Mouse (Mus musculus): ENCODE measurements around the gene Cyp4a12b.
"Not testable (repeated sequence)": the region's sequence is repeated elsewhere in the genome, so short reads cannot be mapped to it uniquely, and the experiment has no call there.

- TF ChIP-seq CHD1 (IDR thresholded peaks at IDR 0.05; ENCODE audit: low read depth, low read length); USF1 (IDR thresholded peaks at IDR 0.05; ENCODE audit: low read depth, low read length); GABPA (IDR thresholded peaks at IDR 0.05; ENCODE audit: low read depth, low read length); EP300 (IDR thresholded peaks at IDR 0.05; ENCODE audit: low read depth in 1 of 2, low read length in 2 of 2); MXI1 (IDR thresholded peaks at IDR 0.05; ENCODE audit: low read depth, low read length); POLR2AphosphoS5 (IDR thresholded peaks at IDR 0.05; ENCODE audit: borderline replicate concordance, low read depth, low read length); POLR2A (IDR thresholded peaks at IDR 0.05; ENCODE audit: control insufficient read depth in 1 of 2, insufficient read depth in 1 of 2, low read depth in 1 of 2, low read length in 2 of 2, poor library complexity in 1 of 2); CTCF (IDR thresholded peaks at IDR 0.05 in 2 of 3, conservative IDR thresholded peaks at IDR 0.05 in 1 of 3; ENCODE audit: control insufficient read depth in 1 of 3, insufficient read depth in 1 of 3, low read depth in 2 of 3, low read length in 3 of 3, poor library complexity in 1 of 3, severe bottlenecking in 1 of 3); TCF12 (IDR thresholded peaks at IDR 0.05; ENCODE audit: low read depth, low read length); TAL1 (IDR thresholded peaks at IDR 0.05; ENCODE audit: low read length); ZMIZ1 (IDR thresholded peaks at IDR 0.05; ENCODE audit: low read depth, low read length); HCFC1 (IDR thresholded peaks at IDR 0.05; ENCODE audit: low read depth, low read length); E2F4 (IDR thresholded peaks at IDR 0.05; ENCODE audit: borderline replicate concordance, low read depth, low read length); USF2 (IDR thresholded peaks at IDR 0.05; ENCODE audit: borderline replicate concordance in 1 of 2, insufficient read depth in 1 of 2, low read depth in 1 of 2, low read length in 2 of 2): not testable (repeated sequence)
These were observed 45.8 kb upstream of the Cyp4a12b start for GRCm38 (mm10) chr4:115365624-115366023.
